Mouse (Mus musculus): ENCODE measurements at regions not wholly inside any gene's neighbourhood (a gene's known extent, or its start where the extent isn't known, plus 50 kb on each side); places are given as distances from the start of the nearest gene placed in this dataset.

- no peak for TF ChIP-seq CTCF (IDR thresholded peaks at IDR 0.05; ENCODE audit: low read depth)
- no peak for TF ChIP-seq EP300 (IDR thresholded peaks at IDR 0.05; ENCODE audit: low read depth)
These were observed 188.9 kb upstream of the Gm11114 start for GRCm38 (mm10) chr9:85123706-85124105.

Data from liver, postnatal 0 days (tissue).